Mouse (Mus musculus): Measurements from ENCODE around the gene Gm42715.
"Not testable (repeated sequence)": the region's sequence is repeated elsewhere in the genome, so short reads cannot be mapped to it uniquely, and the experiment has no call there.

Gm42715 gene

GRCm38 (mm10) chr7:127519284-127519683 is at the start of gene Gm42715:
Gene Gm42715, plus strand, starts transcription at chr7:127519584.
- DNase-seq (ENCODE audit: low spot score), result no peak

GRCm38 (mm10) chr7:127470011-127470715 is 49.2 kb upstream of the Gm42715 start:
- DNase-seq (ENCODE audit: low spot score), result no peak

- DNase-seq (ENCODE audit: low spot score), result peak; percentile 93
Observed at GRCm38 (mm10) chr7:127470743-127471645, 48.4 kb upstream of the Gm42715 start.

DNA sequence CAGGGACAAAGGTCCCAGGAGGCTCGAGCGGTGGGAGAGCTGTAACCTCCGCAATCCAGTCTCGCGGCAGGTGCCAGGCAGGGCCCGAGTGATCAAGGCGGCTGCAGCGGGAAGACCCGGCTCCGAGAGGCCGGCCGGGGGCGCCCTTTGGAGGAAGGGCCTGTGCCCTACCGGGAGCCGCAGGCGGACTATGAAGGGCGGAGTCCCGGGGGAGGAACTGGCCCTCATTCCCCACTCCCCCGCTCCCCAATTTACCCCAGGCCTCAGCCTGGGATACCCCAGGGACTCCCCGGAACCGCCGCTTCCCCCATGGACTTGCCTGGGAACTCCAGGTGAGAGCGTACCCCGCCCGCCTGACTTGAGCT is 47.8 kb upstream of the Gm42715 start:
- DNase-seq (ENCODE audit: low spot score), result no peak

DNA sequence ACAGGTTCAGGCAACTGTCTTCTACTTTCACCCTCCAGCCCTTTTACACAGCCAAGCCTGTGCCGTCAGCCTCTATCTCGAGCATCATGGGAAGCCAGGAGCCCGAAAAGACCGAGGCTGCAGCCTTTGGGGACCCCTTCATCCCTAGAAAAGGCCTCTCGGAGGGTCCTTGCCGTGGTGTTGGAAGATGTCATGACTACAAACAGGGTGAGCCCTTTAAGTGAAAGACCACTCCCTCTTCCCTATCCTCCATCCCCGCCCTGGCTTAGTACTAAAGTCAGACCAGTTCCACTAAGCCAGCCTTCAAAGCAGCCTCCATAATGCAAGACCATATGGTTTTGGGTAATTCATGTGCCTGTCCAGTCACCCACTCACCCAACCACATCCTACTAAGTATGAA is 47.3 kb upstream of the Gm42715 start:
- DNase-seq (ENCODE audit: low spot score), result no peak

- no peak for DNase-seq (ENCODE audit: low spot score)
Observed at GRCm38 (mm10) chr7:127473705-127474104, 45.7 kb upstream of the Gm42715 start.

DNA sequence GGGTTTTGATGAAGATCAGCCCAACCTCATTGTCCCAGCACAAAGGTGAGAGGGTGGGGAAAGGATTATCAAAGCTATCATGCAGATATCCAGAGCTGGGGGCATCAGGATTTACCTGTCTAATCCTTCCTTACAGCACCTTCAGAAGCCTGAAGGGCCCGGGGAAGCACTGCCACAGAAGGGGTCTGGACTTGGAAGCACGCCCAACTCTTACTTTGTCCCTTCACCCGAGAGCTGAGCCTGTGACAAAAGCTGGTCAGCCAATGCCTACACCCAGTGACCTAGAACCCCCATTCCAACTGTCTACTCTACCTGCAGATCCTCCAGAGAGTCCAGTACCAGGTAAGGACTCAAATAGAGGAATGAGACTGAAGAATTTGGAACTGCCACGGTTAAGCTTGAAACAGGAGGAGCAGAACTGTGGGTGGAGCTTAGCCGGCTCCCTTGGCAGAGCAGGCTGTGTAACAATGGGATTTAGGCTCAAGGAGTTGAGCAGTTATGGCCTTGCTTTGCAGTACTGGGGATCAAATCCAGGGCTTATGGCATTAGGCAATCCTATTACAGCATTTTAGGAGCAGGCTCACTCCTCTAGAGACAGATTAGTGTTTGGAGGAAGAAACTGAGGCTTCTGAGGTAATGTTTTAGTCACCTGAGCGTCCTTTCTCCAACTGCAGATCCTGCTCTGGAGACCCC is 44.9 kb upstream of the Gm42715 start:
- DNase-seq (ENCODE audit: low spot score), result no peak

DNA sequence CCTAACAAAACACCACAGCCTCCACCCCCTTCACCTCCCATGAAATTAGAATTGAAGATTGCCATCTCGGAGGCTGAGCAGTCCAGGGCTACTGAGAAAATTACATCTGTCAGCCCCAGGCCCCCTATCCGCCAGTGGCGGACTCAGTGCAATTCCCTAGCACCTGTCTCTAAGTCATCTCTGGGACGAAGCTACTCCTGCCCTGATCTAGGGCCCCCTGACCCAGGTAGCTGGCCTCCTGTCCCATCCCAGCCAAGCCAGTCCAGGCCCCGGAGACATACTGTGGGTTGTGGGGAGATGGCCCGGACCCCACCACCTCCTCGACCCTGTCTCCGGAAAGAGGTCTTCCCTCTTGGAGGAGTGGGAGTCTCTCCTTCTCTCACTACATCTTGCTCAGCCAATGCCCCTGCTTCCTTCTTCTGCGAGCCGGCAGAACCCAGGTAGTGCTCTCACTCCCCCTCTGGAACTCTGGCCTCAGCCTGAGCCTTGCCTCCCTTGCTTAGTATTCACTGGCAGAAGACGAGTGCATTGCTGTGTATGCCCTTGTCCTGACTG is 44.1 kb upstream of the Gm42715 start:
- no peak for DNase-seq (ENCODE audit: low spot score)

- no peak for DNase-seq (ENCODE audit: low spot score)
Observed at GRCm38 (mm10) chr7:127476336-127476735, 43.0 kb upstream of the Gm42715 start.

GRCm38 (mm10) chr7:127476855-127477254 is 42.5 kb upstream of the Gm42715 start:
- DNase-seq (ENCODE audit: low spot score), result no peak

- peak; percentile 100 for DNase-seq (ENCODE audit: low spot score)
Observed at GRCm38 (mm10) chr7:127477687-127478634, 41.4 kb upstream of the Gm42715 start.

- DNase-seq (ENCODE audit: low spot score), result no peak
Observed at GRCm38 (mm10) chr7:127478635-127479317, 40.6 kb upstream of the Gm42715 start, which contains the start of gene Fbrs. Gene Fbrs, plus strand, starts transcription at chr7:127479199.

DNA sequence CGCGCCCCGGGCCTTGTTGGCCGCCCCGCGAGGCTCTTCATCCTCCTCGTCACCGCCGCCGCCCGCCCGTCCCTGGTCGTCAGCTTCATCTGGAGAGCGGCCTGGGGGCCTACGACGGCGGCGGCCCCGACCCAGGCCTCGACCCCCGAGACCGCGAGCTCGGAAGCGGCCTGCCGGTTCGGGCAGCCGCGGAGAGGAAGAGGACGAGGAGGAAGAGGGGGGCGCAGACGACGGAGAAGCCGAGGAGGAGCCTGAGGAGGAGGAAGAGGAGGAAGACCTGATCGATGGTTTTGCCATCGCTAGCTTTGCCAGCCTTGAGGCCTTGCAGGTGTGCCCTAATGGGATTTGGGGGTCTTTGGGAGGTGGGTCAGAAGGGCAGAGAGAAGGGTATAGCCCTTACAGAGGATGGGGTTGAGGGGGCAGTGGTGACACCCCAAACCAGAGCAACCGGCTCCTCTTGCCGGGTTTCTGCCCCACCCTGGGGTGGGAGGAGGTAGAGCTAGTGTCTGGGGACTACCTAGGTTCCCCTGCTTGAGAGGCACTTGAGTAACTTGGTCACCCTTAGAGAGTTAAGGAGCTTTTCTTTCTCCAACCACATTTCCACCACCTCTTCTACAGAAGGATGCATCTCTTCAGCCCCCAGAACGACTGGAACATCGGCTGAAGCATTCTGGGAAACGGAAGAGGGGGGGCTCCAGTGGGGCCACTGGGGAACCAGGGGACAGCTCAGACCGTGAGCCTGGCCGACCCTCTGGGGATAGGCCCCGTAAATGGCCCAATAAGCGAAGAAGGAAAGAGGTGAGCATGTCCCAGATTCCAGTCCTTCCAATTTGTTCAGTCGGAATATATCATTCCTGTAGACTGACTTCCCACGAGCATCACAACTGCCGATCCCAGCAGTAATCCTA is 39.8 kb upstream of the Gm42715 start:
- peak; percentile 34 for DNase-seq (ENCODE audit: low spot score)

- DNase-seq (ENCODE audit: low spot score), result peak; percentile 21
Observed at GRCm38 (mm10) chr7:127480321-127480720, 39.1 kb upstream of the Gm42715 start.

GRCm38 (mm10) chr7:127485416-127485815 is 34.0 kb upstream of the Gm42715 start:
- no peak for DNase-seq (ENCODE audit: low spot score)

DNA sequence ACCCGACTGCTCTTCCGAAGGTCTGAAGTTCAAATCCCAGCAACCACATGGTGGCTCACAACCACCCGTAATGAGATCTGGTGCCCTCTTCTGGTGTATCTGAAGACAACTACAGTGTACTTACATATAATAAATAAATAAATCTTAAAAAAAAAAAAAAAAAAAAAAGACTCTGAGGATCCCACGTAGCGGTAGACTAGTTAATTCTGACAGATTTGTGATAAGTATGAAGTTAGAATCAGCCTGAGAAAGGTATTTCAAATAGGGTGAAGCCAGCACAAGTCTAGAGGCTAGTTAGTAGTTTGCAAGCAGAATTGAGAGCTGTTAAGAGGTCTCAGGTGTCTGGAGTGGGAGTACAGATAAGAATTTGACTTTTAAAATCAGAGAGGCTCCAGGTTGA is 31.0 kb upstream of the Gm42715 start:
- not testable (repeated sequence) for DNase-seq (ENCODE audit: low spot score)

DNA sequence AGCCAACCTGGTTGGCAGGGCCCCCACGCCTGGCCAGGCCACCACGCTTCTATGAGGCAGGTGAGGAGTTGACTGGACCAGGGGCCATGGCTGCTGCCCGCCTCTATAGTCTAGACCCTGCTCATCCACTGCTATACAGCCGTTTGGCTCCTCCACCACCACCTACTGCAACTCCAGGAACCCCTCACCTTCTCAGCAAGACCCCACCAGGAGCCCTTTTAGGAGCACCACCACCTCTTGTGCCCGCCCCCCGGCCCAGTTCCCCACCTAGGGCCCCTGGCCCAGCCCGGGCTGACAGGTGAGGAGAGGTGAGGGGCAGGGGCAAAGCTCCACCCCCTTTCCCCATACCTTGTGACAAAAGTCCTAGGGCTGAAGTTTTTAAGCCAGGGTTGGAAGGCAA is 29.4 kb upstream of the Gm42715 start:
- DNase-seq (ENCODE audit: low spot score), result no peak

DNA sequence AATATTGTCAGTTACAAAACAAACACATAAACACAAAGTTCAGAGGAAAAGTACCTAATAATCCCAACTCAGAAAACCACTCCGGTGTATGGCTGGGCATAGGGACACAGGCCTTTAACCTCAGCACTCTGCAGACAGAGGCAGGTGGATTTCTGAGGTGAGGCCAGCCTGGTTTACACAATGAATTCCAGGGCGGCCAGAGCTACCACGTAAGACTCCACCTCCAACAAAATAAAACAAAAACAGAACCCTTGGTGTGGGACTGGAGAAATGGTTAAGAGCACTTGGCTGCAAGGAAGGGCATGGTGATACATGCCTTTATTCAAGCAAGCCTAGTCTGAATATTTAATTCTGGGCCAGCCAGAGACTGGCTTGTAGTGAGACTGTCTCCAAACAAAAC is 27.5 kb upstream of the Gm42715 start:
- DNase-seq (ENCODE audit: low spot score), result no peak

GRCm38 (mm10) chr7:127494648-127495047 is 24.7 kb upstream of the Gm42715 start:
- DNase-seq (ENCODE audit: low spot score), result no peak
